Mouse (Mus musculus): ENCODE results near the gene Ncmap. TPM values are rescaled to one million over a fixed set of nuclear protein-coding genes. Genes with fewer than 3 reads are reported as not detected.

Ncmap gene
- total RNA-seq, 2 experiments from 2014 or later, result 0.60 TPM; not detected in 1

- intact Hi-C loops (cut with DNase I), result no loop called here
- no peak for DNase-seq
These were observed 6.9 kb upstream of the Ncmap start for GRCm38 (mm10) chr4:135404916-135405315.

GRCm38 (mm10) chr4:135404048-135404447 is 6.0 kb upstream of the Ncmap start:
- DNase-seq, result no peak
- intact Hi-C loops (cut with DNase I), result no loop called here

- intact Hi-C loops (cut with DNase I), result no loop called here
- DNase-seq, result no peak
These were observed 3.9 kb upstream of the Ncmap start for GRCm38 (mm10) chr4:135401881-135402280.

GRCm38 (mm10) chr4:135397551-135397950 is 476 bp downstream of the Ncmap start:
- DNase-seq, result no peak
- intact Hi-C loops (cut with DNase I), result no loop called here

- intact Hi-C loops (cut with DNase I), result no loop called here
- DNase-seq, result no peak
These were observed 1.7 kb downstream of the Ncmap start for GRCm38 (mm10) chr4:135396303-135396702.

- intact Hi-C loops (cut with DNase I), result no loop called here
- no peak for DNase-seq
These were observed 2.7 kb downstream of the Ncmap start for GRCm38 (mm10) chr4:135395375-135395774.

- no peak for DNase-seq
These were observed 3.4 kb downstream of the Ncmap start for GRCm38 (mm10) chr4:135394666-135395065.

GRCm38 (mm10) chr4:135393381-135393780 is 4.6 kb downstream of the Ncmap start:
- intact Hi-C loops (cut with DNase I), result no loop called here
- no peak for DNase-seq

More at GRCm38 (mm10) chr4:135394666-135395065, 3.4 kb downstream of the Ncmap start:
- intact Hi-C loops (cut with DNase I), result no loop called here

GRCm38 (mm10) chr4:135392801-135393200 is 5.2 kb downstream of the Ncmap start:
- no peak for DNase-seq
- intact Hi-C loops (cut with DNase I), result no loop called here

GRCm38 (mm10) chr4:135391014-135391413 is 7.0 kb downstream of the Ncmap start:
- no peak for DNase-seq
- intact Hi-C loops (cut with DNase I), result no loop called here

- DNase-seq, result peak in 1 of 2 experiments; percentile 14
- intact Hi-C loops (cut with DNase I), result no loop called here
These were observed 12.4 kb downstream of the Ncmap start for GRCm38 (mm10) chr4:135385614-135386013.

GRCm38 (mm10) chr4:135382316-135382715 is 15.7 kb downstream of the Ncmap start:
- DNase-seq, result peak; percentile 76 to 86
- intact Hi-C loops (cut with DNase I), result loop anchor here (1.0 to 5.0 kb wide), 2 partner anchors 29 to 115 kb away; partner anchors contain the start of gene Nipal3

- intact Hi-C loops (cut with DNase I), result loop anchor here (5.0 kb wide), 1 partner anchor 116 kb away; the partner anchor contains the start of gene Nipal3
- no peak for DNase-seq
These were observed 16.7 kb downstream of the Ncmap start for GRCm38 (mm10) chr4:135381355-135381754.

- no peak for DNase-seq
- intact Hi-C loops (cut with DNase I), result no loop called here
These were observed 20.8 kb downstream of the Ncmap start for GRCm38 (mm10) chr4:135377241-135377640.

- intact Hi-C loops (cut with DNase I), result no loop called here
- DNase-seq, result no peak
These were observed 22.6 kb downstream of the Ncmap start for GRCm38 (mm10) chr4:135375444-135375843.

- intact Hi-C loops (cut with DNase I), result no loop called here
- no peak for DNase-seq
These were observed 24.7 kb downstream of the Ncmap start for GRCm38 (mm10) chr4:135373299-135373698.

- DNase-seq, result no peak
- intact Hi-C loops (cut with DNase I), result no loop called here
These were observed 27.7 kb downstream of the Ncmap start for GRCm38 (mm10) chr4:135370372-135370771.

GRCm38 (mm10) chr4:135362828-135363227 is 35.2 kb downstream of the Ncmap start:
- no peak for DNase-seq
- intact Hi-C loops (cut with DNase I), result no loop called here

- no peak for DNase-seq
- intact Hi-C loops (cut with DNase I), result no loop called here
These were observed 36.3 kb downstream of the Ncmap start for GRCm38 (mm10) chr4:135361722-135362121.

- peak in 1 of 2 experiments; percentile 44 for DNase-seq
- intact Hi-C loops (cut with DNase I), result loop anchor here (2.0 to 5.0 kb wide), 2 partner anchors 54 to 309 kb away; no protein-coding TSS in a partner anchor
These were observed 39.3 kb downstream of the Ncmap start for GRCm38 (mm10) chr4:135358736-135359135.

GRCm38 (mm10) chr4:135357221-135357920 is 40.7 kb downstream of the Ncmap start:
- no peak for DNase-seq
- intact Hi-C loops (cut with DNase I), result loop anchor here (5.0 kb wide), 1 partner anchor 310 kb away; no protein-coding TSS in a partner anchor

- no peak for DNase-seq
- intact Hi-C loops (cut with DNase I), result loop anchor here (5.0 kb wide), 1 partner anchor 311 kb away; no protein-coding TSS in a partner anchor
These were observed 42.0 kb downstream of the Ncmap start for GRCm38 (mm10) chr4:135355886-135356550.

Data from heart, postnatal 14 days (tissue).